Mouse (Mus musculus): ENCODE measurements around the gene Ssbp3.

Gene Ssbp3

DNA sequence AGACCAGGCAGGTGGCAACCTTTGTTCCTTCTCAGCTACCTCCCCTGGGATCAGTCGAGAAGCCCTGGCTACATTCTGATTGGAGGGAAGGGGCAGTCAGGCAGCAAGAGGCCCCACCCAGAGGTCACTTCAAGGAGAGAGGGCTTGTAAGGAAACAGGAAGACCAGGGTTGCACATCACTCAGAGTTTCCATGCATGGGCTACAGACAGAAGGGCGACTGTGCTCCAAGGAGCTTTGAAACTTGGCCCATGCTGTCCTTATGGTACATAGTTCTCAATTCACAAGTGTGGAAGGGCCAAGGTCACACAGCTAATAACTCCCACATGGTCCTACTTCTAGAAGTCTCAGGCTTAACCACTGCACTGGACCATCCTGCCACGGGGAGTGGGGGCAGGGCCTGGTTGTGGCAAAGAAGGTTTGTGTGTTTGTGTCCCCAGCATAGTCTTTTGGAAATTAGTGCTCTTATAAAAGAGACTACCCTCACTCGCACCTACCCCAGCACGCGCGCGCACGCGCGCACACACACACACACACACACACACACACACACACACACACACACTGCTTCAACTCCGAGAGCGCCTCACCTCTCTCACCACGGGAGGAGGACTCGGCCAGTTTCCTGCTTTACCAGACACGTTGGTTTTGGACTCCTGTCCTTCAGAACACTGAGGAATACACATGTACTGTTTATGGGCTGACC lies 184.1 kb downstream of the Ssbp3 start:
- DNase-seq (ENCODE audit: extremely low read depth, low read depth), result no peak

- peak; percentile 65 for DNase-seq (ENCODE audit: extremely low read depth, low read depth)
Measured at GRCm38 (mm10) chr4:107096043-107096442, 185.5 kb downstream of the Ssbp3 start.

- no peak for DNase-seq (ENCODE audit: extremely low read depth, low read depth)
Measured at GRCm38 (mm10) chr4:107096841-107097373, 186.4 kb downstream of the Ssbp3 start, which contains the start of gene Cdcp2. Cdcp2 (plus strand) TSS chr4:107096891.

GRCm38 (mm10) chr4:107097871-107098270 lies 187.4 kb downstream of the Ssbp3 start:
- no peak for DNase-seq (ENCODE audit: extremely low read depth, low read depth)

DNA sequence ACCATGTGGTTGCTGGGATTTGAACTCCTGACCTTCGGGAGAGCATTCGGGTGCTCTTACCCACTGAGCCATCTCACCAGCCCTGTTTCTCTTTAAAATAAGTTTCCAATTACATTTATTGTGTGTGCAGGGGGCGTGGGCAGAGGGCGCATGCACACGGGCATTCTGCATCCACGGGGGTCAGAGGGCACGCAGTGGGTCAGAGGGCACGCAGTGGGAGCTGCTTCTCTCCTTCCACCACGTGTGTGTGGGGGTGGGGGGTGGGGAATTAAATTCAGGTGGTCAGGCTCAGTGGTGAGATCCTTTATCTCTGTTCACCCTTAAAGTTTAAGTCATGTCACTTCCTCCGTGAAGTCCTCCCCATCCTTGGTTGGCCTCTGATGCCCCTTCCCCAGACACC lies 187.9 kb downstream of the Ssbp3 start:
- DNase-seq (ENCODE audit: extremely low read depth, low read depth), result no peak

DNA sequence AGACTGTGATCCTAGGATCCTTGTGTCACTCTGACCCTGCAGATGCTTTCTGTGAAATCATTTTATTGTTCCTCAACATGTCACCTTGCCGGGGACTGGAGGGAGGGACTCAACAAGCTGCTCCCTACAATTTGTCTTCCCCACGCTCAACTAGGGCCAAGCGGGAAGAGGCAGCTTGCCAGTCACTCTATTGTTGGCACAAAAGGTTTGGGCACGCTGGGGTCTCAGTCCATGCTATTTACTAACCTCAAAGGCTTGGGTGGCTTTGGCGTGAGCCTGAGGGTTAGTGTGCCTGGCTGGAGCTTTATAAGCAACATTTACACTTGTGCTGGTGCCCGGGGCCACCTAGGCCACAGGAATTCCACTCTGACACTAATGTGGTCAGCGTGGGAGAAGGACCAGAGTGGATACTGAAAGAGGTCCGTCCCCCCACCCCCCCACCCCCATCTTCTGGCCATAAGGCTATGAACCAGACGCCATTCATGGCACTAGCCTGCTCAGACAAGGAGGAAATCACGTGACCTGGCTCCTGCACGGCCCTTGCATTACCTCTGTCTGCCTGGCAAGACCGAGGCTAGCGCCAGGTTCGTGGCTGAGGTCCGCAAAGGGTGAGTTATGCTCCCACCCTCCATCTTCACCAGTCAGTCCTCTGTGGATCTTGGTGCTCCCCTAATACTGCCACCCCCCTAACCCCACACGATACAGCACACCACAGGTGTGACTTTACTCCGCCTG lies 188.5 kb downstream of the Ssbp3 start:
- DNase-seq (ENCODE audit: extremely low read depth, low read depth), result no peak

All from MEL-GATA-1-ER (cell line).